1 mouse cellular context compared by ENCODE assay signal in the genomic region with DNA sequence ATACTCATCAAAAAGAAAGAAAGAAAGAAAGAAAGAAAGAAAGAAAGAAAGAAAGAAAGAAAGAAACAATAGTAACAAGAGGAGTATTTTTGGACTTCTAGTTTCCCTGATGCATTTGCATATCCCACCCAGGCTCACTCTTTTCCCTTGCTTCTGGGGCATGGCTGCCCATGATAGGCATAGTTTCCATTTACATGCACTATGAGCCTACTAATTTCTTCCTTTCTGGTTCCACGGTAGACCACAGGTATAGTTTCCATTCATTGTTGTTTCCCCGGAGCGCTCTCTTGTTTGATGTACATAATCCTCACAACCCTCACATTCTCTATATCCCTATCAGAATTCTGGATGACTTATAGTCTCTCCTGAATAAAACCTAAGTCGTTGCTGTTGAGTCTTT.
A peak's percentile ranks its signal among the peaks of the same experiment; 100 is the strongest.
TF ChIP-seq lines count a peak whose summit lies in the region.

No protein-coding gene starts in this region.

TF ChIP-seq in CH12.LX, 34 proteins besides CTCF, POLR2A, EP300 and RAD21 (continued from another document):
- TF ChIP-seq CHD2 (IDR thresholded peaks at IDR 0.05; ENCODE audit: low read length) (peak; percentile 39; the same call in 1 of the 2 replicates), ZKSCAN1 (IDR thresholded peaks at IDR 0.05; ENCODE audit: borderline replicate concordance, low read depth, low read length) (no peak), IRF4 (IDR thresholded peaks at IDR 0.05; ENCODE audit: low read depth, low read length) (peak; percentile 78), MAFK (IDR thresholded peaks at IDR 0.05; ENCODE audit: insufficient replicate concordance, low read length) (peak; percentile 54; the same call in 1 of the 2 replicates), E2F4 (IDR thresholded peaks at IDR 0.05; ENCODE audit: insufficient replicate concordance, low read depth, low read length) (no peak), UBTF (IDR thresholded peaks at IDR 0.05; ENCODE audit: low read depth, low read length) (no peak), NELFE (IDR thresholded peaks at IDR 0.05; ENCODE audit: low read depth, low read length) (no peak), USF2 (conservative IDR thresholded peaks at IDR 0.05; ENCODE audit: low read depth, low read length) (no peak), GABPA (IDR thresholded peaks at IDR 0.05; ENCODE audit: insufficient replicate concordance, low read depth, low read length) (no peak), JUND (conservative IDR thresholded peaks at IDR 0.05; ENCODE audit: low read depth, low read length) (peak; percentile 80), ELF1 (IDR thresholded peaks at IDR 0.05; ENCODE audit: low read depth, low read length) (no peak), MYC (IDR thresholded peaks at IDR 0.05; ENCODE audit: low read depth, low read length) (0 out of 2 replicates have a peak, but pooled peaks have one; percentile 43), ZNF384 (IDR thresholded peaks at IDR 0.05; ENCODE audit: low read depth, low read length) (no peak)
